Mouse (Mus musculus): ENCODE results near the gene Ptprn2. TPM values are rescaled to one million over a fixed set of nuclear protein-coding genes. Genes with fewer than 3 reads are reported as not detected.

Ptprn2 gene
- 10.4 and 10.8 TPM in 2 replicates for polyA plus RNA-seq (2015; fragmentation: Nextera tagmentation; extraction: Ambion mirVana)

DNA sequence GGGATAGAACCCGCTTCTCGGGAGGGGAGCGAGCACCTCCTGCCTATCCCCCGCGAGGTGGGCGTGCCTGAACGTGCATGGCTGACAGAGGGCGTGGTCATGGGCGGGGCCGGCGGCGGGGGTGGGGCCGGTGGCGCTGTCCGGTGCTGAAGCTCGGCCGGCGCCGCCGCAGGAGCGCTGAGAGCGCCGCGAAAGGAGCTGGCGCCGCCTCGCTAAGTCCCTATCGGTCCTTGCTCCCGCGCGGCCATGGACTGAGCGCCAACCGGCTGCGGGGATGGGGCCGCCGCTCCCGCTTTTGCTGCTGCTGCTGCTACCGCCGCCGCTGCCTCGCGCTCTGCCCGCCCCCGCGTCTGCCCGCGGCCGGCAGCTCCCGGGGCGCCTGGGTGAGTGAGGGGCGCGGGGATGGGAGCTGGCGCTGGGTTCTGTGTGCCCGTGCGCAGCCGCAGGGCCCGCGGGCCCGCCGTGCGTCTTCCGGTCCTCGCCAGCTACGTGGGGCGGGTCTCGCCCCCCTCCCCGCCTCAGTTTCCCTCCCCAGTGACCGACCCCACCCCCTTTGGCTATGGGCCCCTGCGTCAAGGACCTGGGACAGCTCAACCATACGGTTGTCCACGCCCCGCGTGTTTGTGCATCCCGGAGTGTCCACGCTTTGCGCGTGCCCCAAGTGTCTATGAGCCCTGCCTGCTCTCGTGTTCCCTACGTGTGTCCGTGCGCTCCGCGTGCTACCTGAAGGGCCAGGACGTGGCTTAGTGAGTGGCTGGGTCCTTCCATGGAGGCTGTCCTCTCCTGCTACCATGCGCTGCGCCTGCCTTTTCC, at the start of gene Ptprn2:
Ptprn2 (plus strand) TSS at position 130 of the 813 bp plus-strand sequence.
- Histone ChIP-seq H3K4me2 (replicated peaks) (peak within 1 kb of the TSS; percentile 79), H3K27ac (replicated peaks) (peak within 1 kb of the TSS; percentile 91), H3K9ac (replicated peaks) (peak within 1 kb of the TSS; percentile 74), H3K4me1 (peaks cover 13% of the 10 kb centered on the region; the same call in 1 of the 2 replicates), H3K27me3 (no peaks in the 10 kb centered on the region), H3K4me3 (peak within 1 kb of the TSS; percentile 82), H3K36me3 (no peaks in the 10 kb centered on the region), H3K9me3 (no peaks in the 10 kb centered on the region)
- WGBS: under 1% methylated on average over 83 of the region's 86 CpGs
- ATAC-seq (replicated peaks): peak; percentile 93

DNA sequence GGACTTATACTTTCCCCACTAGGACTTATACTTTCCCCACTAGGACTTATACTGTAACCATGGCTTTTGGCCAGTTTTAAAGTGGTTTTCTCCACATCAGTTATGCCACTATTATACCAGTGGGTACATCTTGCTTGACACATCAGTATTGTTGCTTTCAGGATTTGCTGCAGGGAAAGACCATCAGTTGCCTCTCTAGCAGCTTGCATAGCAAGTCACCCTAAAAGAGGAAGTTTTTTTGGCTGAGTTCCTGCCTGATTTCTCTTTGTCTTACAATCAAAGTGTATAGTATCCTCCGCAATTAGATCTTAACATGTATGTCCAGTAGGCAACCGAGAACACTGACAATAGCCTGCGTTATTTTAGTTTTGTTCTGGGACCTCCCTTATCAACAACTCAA, 49.4 kb upstream of the Ptprn2 start:
- ATAC-seq (replicated peaks): no peak
- H3K27me3 ChIP-seq: no peaks in the 10 kb centered on the region
- no peak overlapping the region for H3K4me3 ChIP-seq
- H3K36me3 ChIP-seq: peaks cover 24% of the 10 kb centered on the region
- WGBS: 86% methylated on average over 3 of the region's 3 CpGs
- H3K9me3 ChIP-seq: no peaks in the 10 kb centered on the region
- H3K27ac ChIP-seq (replicated peaks): no peak overlapping the region
- no peaks in the 10 kb centered on the region for H3K4me1 ChIP-seq
- H3K4me2 ChIP-seq (replicated peaks): no peak overlapping the region
- no peak overlapping the region for H3K9ac ChIP-seq (replicated peaks)

DNA sequence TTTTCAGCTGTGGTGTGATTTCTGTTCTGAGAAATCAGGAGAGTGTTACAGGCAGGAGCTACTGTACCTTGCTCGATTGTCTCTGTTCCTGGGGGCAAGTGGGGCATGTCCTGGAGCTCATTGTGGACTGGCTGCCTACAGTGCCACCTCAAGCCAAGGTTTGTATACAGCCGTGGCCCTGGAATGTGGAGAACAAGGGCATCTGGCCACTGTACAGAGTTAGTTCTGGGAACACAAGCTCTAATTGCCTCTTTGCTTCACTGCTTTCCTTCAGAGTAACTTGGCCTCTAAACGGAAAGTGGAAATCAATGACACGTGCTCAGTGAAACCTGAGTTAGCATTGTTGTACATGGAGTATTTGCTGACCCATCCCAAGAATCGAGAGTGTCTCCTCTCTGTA, 46.9 kb upstream of the Ptprn2 start:
- Histone ChIP-seq H3K4me3 (no peak overlapping the region), H3K9ac (replicated peaks) (no peak overlapping the region), H3K4me2 (replicated peaks) (no peak overlapping the region), H3K9me3 (no peaks in the 10 kb centered on the region), H3K27me3 (no peaks in the 10 kb centered on the region), H3K36me3 (peaks cover 22% of the 10 kb centered on the region), H3K27ac (replicated peaks) (no peak overlapping the region), H3K4me1 (no peaks in the 10 kb centered on the region)
- ATAC-seq (replicated peaks): no peak
- WGBS: 90% methylated on average over 5 of the region's 5 CpGs

DNA sequence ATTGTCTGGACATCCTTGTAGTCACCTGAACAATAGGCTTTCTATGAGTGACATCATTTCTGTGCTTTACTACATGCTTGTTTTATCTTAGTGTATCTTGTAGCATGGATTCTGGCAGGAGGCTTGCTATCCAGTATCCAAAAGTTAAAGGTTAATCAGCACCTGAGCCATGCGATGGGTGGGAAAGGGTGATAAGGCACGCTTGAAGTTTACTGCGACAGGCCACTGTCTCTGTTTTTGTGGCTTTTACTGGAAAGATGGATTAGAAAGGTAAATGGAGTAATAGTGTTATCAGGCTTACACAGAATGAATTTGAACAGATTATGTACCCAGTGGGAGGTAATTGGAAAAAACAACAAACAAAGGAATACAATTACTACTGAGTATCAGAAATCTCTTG, 43.3 kb upstream of the Ptprn2 start:
- Histone ChIP-seq H3K9me3 (no peaks in the 10 kb centered on the region), H3K27ac (replicated peaks) (no peak overlapping the region), H3K4me3 (no peak overlapping the region), H3K4me1 (no peaks in the 10 kb centered on the region), H3K36me3 (peaks cover 31% of the 10 kb centered on the region), H3K9ac (replicated peaks) (no peak overlapping the region), H3K4me2 (replicated peaks) (no peak overlapping the region), H3K27me3 (no peaks in the 10 kb centered on the region)
- 94% methylated on average over 3 of the region's 3 CpGs for WGBS
- no peak for ATAC-seq (replicated peaks)

DNA sequence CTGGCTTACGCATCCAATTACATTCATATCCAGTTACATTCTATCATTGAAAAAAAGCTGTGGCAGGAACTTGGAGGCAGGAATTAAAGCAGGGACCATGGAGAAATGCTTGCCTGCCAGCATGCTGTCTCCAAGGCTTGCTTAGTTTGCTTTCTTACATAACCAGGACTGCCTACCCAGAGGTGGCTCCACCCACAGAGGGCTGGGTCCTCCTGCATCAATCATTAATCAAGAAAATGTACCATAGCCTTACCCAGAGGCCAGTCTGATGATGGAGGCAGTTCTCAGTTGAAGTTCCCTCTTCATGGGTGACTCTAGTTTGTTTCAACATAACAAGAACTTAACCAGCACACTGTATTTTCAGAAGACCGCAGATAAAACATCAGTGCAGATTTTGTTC, 36.0 kb upstream of the Ptprn2 start:
- Histone ChIP-seq H3K4me3 (no peak overlapping the region), H3K9ac (replicated peaks) (no peak overlapping the region), H3K4me2 (replicated peaks) (no peak overlapping the region), H3K27ac (replicated peaks) (no peak overlapping the region), H3K4me1 (no peaks in the 10 kb centered on the region), H3K36me3 (peaks cover 16% of the 10 kb centered on the region), H3K27me3 (no peaks in the 10 kb centered on the region), H3K9me3 (no peaks in the 10 kb centered on the region)
- 92% methylated on average over 2 of the region's 2 CpGs for WGBS
- no peak for ATAC-seq (replicated peaks)

DNA sequence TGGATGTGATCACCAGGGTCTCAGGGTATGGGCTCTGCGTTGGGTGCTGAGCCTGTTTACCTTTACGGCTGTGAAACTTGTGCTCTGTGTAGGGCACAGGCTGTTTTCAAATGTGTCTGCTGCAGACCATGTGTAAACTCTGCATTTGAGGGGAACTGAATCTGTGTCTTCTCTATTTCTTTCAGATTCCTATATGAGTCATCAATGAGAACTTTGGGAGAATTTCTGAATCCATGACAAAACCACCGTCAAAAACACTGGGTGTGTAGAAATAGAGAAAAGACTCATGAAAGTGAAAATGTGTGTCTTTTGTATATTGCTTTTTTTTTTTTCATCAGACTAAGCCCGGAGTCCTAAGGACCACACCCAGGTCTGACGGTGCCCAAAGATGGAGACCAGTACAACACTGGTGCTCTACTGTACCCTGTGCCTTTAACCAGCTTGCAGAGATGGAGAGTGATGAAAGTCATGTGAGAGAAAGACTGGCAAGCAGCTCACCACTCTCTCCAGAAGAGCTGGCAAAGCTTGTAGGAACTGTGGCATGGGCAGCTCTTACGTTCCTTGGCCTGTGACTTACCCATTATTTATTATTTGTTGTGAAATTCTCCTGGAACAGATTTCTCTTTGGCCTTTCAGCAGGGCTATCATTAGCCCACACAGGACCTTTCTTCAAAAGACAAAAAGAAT, 25.0 kb upstream of the Ptprn2 start:
- peaks cover 9% of the 10 kb centered on the region; the same call in 1 of the 2 replicates for H3K36me3 ChIP-seq
- no peaks in the 10 kb centered on the region for H3K27me3 ChIP-seq
- no peak overlapping the region for H3K27ac ChIP-seq (replicated peaks)
- no peaks in the 10 kb centered on the region for H3K4me1 ChIP-seq
- ATAC-seq (replicated peaks): no peak
- H3K9me3 ChIP-seq: no peaks in the 10 kb centered on the region
- no peak overlapping the region for H3K4me3 ChIP-seq
- no peak overlapping the region for H3K4me2 ChIP-seq (replicated peaks)
- no peak overlapping the region for H3K9ac ChIP-seq (replicated peaks)
- WGBS: 95% methylated on average over 6 of the region's 6 CpGs

DNA sequence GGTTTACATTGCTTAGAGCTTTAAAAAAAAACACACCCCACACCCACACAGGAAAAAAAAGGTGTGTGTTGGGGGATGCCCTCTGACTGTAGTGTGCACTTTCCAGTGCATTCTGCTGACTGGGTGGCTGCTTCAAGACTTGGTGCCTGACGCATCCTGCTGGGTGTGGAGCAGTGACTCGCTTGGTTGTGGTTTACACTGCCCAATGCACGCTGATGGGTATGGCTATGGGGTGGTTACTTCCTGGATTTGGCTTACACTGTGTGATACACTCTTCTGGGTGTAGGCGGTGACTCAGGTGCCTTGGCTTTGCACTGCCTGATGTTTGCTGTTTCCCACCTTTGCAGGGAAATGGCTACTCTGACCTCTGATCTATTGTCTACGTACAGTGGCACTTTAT, 18.5 kb upstream of the Ptprn2 start:
- WGBS: 95% methylated on average over 5 of the region's 5 CpGs
- Histone ChIP-seq H3K4me1 (no peaks in the 10 kb centered on the region), H3K4me2 (replicated peaks) (no peak overlapping the region), H3K9me3 (no peaks in the 10 kb centered on the region), H3K9ac (replicated peaks) (no peak overlapping the region), H3K4me3 (no peak overlapping the region), H3K27ac (replicated peaks) (no peak overlapping the region), H3K27me3 (no peaks in the 10 kb centered on the region), H3K36me3 (no peaks in the 10 kb centered on the region)
- ATAC-seq (replicated peaks): no peak

DNA sequence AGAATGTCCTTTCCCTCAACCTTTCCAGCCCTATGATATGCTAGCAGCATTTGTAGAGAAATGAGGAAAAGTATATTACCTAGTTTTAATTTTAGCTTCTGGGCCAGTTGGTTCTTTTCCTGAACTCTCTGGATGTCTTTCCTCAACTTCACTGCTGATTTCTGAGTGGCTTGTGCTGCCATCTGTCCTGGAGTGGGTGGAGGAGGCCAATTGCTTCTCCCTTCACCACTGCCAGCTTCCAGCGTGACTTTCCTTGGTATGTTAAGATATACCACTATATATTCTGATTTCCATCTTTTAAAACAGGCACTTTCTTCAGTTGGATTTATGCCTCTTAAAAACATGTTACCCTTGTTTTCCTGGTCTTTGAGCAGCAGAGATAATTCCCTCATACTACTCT, 17.2 kb upstream of the Ptprn2 start:
- no peak for ATAC-seq (replicated peaks)

DNA sequence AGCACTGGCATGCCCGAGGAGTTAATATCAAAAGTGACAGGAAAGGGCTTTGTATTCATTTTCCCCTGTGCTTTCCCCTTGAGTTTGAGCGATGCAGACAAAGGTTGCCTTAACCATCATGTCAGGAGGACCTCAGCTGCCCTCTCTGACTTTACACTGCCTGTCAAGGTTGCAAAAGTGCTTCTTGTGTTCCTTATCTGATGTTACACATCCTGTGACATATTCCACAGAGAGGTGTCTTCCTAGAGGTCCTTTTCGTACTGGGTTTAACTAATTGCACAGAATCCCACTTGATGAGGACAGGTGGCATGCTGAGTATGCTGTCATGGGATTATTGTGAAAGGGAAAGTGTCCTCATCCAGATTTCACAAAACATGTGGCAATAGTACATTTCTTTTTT, 16.4 kb upstream of the Ptprn2 start:
- H3K27ac ChIP-seq (replicated peaks): no peak overlapping the region
- no peak overlapping the region for H3K4me3 ChIP-seq
- H3K9ac ChIP-seq (replicated peaks): no peak overlapping the region
- H3K27me3 ChIP-seq: no peaks in the 10 kb centered on the region
- WGBS: 85% methylated on average over 3 of the region's 3 CpGs
- H3K4me1 ChIP-seq: no peaks in the 10 kb centered on the region
- H3K9me3 ChIP-seq: no peaks in the 10 kb centered on the region
- no peak for ATAC-seq (replicated peaks)
- H3K4me2 ChIP-seq (replicated peaks): no peak overlapping the region
- no peaks in the 10 kb centered on the region for H3K36me3 ChIP-seq

More for the DNA sequence above, 17.2 kb upstream of the Ptprn2 start:
- Histone ChIP-seq H3K27ac (replicated peaks) (no peak overlapping the region), H3K9me3 (no peaks in the 10 kb centered on the region), H3K27me3 (no peaks in the 10 kb centered on the region), H3K9ac (replicated peaks) (no peak overlapping the region), H3K36me3 (no peaks in the 10 kb centered on the region), H3K4me2 (replicated peaks) (no peak overlapping the region), H3K4me3 (no peak overlapping the region), H3K4me1 (no peaks in the 10 kb centered on the region)
- WGBS: 83% methylated on average over 1 of the region's 1 CpGs

DNA sequence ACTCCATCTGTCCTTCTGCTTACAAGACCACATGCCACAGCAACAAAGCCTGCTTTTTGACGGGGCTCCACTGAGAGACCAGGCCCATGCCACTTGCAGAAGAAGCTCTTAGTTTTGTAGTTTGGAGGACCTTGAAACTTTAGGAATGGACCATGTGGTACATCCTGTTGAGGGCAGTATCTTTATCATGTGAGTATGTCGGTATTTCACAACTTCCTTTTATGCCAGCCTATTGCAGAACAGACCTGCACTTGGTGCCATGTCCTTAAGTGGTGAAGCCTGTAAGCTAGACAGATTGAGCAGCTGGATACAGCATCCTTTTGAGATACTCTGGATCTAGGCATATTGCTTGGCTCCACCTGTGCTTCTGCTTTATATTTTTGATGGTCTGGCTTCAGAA, 12.3 kb upstream of the Ptprn2 start:
- no peak overlapping the region for H3K9ac ChIP-seq (replicated peaks)
- no peaks in the 10 kb centered on the region for H3K27me3 ChIP-seq
- no peak overlapping the region for H3K4me3 ChIP-seq
- H3K4me2 ChIP-seq (replicated peaks): no peak overlapping the region
- no peaks in the 10 kb centered on the region for H3K36me3 ChIP-seq
- H3K27ac ChIP-seq (replicated peaks): no peak overlapping the region
- H3K9me3 ChIP-seq: no peaks in the 10 kb centered on the region
- ATAC-seq (replicated peaks): no peak
- H3K4me1 ChIP-seq: no peaks in the 10 kb centered on the region
- WGBS: 89% methylated on average over 2 of the region's 2 CpGs

DNA sequence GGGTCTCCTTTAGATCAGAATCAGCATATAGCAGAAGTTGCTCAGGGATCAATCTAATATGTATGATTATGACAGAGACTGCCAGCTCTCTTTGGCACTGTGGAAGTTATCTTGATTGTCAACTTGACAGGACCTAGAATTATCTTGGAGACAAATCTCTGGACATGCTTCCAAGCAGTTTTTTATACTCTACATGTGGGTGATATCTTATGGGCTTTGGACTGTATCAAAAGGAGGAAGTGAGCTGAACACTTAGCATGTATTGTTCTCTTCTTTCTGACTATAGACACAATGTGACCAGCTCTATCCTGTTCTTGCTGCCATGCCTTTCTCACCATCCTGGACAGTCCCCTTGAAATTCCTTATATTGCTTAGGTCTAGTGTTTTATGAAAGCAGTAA, 11.8 kb upstream of the Ptprn2 start:
- Histone ChIP-seq H3K4me2 (replicated peaks) (no peak overlapping the region), H3K4me3 (no peak overlapping the region), H3K9me3 (no peaks in the 10 kb centered on the region), H3K27me3 (no peaks in the 10 kb centered on the region), H3K36me3 (no peaks in the 10 kb centered on the region), H3K27ac (replicated peaks) (no peak overlapping the region), H3K9ac (replicated peaks) (no peak overlapping the region), H3K4me1 (no peaks in the 10 kb centered on the region)
- ATAC-seq (replicated peaks): no peak

DNA sequence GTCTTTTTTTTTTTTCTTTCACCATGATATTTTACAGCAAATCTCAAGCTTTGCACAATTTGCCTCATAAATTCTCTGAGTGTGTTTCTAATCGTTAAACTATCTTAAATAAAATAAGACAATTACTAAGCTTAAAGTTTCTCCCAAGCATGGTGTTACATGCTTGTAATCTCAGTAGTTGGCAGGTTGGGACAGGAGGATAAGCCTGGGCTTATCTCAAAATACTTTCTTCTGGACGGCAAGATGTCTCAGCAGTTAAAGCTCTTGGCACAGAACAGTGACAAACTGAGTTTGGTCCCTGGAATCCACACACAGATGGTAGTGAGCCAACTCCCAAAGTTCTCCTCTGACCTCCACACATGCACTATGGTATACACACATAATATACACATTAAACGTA, 10.8 kb upstream of the Ptprn2 start:
- 78% methylated on average over 3 of the region's 3 CpGs for WGBS
- Histone ChIP-seq H3K27ac (replicated peaks) (no peak overlapping the region), H3K27me3 (no peaks in the 10 kb centered on the region), H3K4me2 (replicated peaks) (no peak overlapping the region), H3K9me3 (no peaks in the 10 kb centered on the region), H3K9ac (replicated peaks) (no peak overlapping the region), H3K4me3 (no peak overlapping the region), H3K36me3 (no peaks in the 10 kb centered on the region), H3K4me1 (no peaks in the 10 kb centered on the region)
- ATAC-seq (replicated peaks): no peak
